Mouse (Mus musculus): ENCODE measurements at regions not wholly inside any gene's neighbourhood (a gene's known extent, or its start where the extent isn't known, plus 50 kb on each side); places are given as distances from the start of the nearest gene placed in this dataset.

DNA sequence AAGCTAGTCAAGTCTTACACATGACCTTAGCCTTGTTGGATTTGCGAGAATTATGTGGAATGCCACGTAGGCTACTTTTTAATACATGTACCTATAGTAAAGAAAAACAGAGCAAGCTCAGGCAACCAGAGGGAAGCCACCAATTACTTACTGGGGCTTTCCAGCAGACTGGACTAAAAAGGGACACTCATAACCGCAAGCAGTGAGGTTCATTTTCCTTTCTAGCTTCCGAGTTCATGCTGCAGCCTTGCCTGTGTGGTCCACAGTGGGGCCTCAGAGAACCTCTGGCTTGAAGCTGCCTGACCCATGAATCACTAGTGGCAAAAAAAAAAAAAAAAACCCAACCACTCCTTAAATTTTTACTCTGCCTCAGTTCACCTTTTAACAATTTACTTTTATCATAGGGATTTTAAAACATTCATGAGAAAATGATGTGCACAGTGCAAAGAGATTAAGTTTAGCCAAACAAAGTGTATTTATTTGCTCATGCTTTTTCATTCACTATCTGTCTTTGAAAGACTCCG, 188.6 kb upstream of the 1700066M21Rik start:
- no peak for DNase-seq

DNA sequence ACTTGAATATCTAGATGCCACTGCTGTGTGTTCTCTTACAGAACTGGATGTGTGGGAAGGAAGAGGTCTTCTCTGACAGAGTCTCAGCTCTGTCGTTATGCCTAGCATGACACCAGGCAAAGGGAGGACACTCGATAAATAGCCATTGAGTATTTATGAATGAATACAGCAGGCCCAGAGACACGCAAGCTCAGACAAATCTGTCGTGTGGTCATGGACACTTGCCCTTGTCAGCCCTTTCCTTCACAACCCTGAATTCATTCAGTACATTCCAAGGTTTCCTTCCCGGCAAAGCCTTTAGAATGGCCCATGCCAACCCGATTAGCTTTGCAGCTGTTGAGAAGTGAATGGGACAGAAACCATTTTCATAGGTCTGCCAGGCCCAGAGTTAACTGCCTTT, 176.1 kb upstream of the 1700066M21Rik start:
- no peak for DNase-seq

DNA sequence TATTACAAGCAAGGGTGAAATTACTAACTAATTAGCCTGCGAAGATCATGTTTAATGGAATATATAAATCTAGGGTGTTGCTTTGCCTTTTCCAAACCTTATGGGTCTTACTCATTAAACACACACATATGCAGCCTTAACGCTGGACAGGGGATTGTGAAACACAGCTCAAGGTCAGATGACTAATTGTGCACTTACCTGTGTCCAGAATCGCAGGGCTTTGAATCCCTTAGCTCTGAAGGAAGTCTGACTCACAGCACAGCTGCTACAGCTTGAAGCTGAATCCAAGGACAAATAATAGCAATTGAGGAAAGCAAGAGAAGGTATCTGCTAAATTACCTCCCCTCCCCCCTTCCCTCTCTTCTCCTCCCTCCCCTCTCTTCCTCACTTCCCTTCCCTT, 173.1 kb upstream of the 1700066M21Rik start:
- no peak for DNase-seq

DNA sequence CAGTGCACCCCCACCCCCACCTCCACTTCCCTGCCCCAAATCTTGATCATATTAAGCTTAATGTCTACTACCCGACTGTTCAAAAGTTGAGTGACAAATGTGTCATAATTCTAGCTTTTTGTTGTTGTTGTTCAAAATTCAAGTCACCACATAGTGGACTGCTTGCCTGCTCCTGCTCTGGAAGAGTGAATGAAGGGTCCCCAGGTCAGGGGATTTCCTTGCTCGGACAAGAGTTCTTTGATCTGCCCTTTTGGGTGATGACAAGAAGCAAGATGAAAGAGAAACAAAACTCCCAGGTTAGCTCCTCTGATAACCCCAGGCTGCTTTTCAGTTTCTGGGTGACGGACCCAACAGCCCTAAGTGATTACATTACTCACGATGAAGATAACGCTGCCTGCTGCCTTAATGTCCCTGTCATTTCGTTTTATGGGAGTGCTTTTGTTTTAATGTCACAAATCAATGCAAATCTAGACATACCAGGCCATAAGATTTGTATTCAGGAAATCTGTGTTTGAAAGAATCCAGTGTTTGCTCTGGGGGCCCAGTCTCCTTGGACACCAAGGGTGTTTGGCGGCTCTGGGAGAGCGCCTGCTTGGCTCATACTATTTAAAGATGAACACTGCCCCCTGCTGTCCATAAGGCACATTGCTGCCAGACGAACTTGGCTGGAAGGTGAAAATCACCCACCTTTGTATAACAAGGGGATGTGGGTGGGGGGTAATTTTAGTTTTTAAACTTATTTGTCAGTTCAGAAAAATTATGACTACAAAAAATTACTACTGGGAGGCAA, 172.0 kb upstream of the 1700066M21Rik start:
- peak; percentile 73 for DNase-seq

- DNase-seq: no peak
Measured at GRCm38 (mm10) chr1:57206496-57206895, 170.9 kb upstream of the 1700066M21Rik start.

GRCm38 (mm10) chr1:57206944-57207343, 170.5 kb upstream of the 1700066M21Rik start:
- no peak for DNase-seq

GRCm38 (mm10) chr1:57208415-57208814, 169.0 kb upstream of the 1700066M21Rik start:
- no peak for DNase-seq

- no peak for DNase-seq
Measured at GRCm38 (mm10) chr1:57209281-57209680, 168.1 kb upstream of the 1700066M21Rik start.

DNA sequence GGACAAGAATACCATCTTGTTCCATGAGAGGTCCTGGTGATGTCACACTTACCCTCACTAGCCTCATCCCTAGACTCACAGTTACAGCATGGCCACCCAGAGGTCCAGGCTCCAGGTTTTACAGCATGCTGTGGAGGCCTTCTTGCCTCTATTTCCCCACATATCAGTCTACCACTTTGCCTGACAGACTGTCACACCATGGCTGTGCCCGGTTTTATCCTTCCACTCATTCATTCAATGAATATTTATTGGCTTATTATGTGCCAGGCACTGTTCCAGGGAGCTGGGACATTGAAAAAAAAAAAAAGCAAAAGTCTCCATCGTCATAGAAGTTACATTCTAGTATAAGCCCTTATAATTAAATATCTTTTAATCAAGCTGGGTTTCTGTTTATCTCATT, 166.4 kb upstream of the 1700066M21Rik start:
- DNase-seq: no peak

DNA sequence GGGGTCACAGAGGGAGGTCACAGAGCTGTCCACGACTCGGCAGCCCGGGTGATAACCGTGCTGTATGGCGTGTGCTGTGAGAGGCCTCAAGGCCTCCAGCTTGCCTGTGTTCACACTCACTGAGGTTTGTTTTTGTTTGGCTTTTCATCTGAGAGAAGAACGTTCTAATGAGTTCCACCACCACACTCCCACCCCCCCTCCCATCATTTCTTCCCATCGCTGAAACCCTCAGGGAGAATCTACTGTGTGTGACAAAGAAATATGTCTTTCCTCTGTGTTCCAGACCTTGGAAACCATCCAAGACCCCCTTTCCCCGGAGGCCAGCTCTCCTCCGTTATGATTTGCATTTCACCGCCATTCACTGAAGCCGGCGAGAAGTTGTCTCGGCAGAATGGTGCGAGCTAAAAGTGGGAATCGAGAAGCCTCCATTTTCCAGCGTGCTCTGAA, 164.0 kb upstream of the 1700066M21Rik start:
- no peak for DNase-seq

GRCm38 (mm10) chr1:57214266-57214665, 163.2 kb upstream of the 1700066M21Rik start:
- DNase-seq: no peak

DNA sequence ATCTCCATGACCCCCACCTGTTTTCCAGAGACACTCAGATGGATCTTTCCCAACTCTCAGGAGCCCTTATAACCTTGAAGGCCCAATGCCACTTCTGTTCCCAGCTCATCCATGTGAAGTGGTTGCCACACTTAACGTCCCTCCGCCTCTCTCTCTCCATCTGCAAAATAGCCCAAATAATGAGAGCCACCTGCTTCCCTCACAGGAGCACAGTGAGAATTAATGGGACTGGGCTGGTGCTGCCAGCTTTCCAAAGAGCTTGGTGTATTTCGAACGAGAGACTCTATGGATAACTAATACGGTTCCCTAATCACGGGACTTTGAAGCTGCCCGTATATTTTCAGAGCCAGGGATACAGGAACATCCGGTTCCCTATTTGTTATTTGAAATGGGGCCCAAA, 159.8 kb upstream of the 1700066M21Rik start:
- no peak for DNase-seq

DNA sequence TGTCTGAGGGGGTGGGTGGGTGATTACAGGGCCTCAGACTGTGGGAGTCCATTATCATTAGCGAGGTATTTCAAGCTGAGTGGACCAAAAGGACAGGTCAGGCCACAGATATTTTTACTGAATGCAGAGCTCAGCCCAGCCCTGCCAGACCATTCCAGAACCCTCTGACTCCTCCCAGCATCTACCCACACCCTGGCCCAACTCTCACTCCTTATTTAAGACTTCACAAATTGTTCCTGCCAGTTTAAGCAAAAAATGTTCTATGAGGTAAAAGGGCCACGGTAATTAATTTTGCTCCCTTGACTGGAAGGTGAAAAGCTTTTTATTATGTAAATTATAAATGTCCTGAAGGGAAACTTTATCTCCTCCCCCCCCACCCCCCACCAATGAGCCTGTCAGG, 159.3 kb upstream of the 1700066M21Rik start:
- DNase-seq: no peak

DNA sequence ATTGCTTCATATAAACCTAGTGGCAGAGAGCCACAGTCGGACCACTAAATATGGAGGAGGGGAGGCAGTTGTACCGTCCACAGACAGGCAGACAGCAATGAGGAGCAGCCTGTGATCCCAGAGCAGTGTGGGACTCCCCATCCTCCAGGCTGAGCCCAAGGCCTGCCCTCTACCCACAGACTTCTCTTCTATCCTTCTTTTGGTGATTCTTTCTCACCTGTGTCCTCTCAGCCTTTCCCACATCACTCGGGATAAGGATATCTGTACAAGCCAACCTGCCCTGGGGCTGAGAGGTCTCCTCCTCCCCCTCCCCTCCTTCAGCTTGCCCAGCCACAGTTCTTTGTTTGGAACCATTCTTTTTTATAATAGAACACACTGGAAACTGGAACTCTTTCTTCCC, 158.8 kb upstream of the 1700066M21Rik start:
- DNase-seq: no peak

GRCm38 (mm10) chr1:57224425-57225104, 152.9 kb upstream of the 1700066M21Rik start:
- DNase-seq: peak; percentile 72

GRCm38 (mm10) chr1:57243607-57244408, 133.6 kb upstream of the 1700066M21Rik start:
- no peak for DNase-seq

- DNase-seq: no peak
Measured at GRCm38 (mm10) chr1:57259626-57260025, 117.8 kb upstream of the 1700066M21Rik start.

GRCm38 (mm10) chr1:57265012-57265760, 112.2 kb upstream of the 1700066M21Rik start:
- DNase-seq: no peak

GRCm38 (mm10) chr1:57266695-57267094, 110.7 kb upstream of the 1700066M21Rik start:
- no peak for DNase-seq

- no peak for DNase-seq
Measured at GRCm38 (mm10) chr1:57267851-57268250, 109.6 kb upstream of the 1700066M21Rik start.

DNA sequence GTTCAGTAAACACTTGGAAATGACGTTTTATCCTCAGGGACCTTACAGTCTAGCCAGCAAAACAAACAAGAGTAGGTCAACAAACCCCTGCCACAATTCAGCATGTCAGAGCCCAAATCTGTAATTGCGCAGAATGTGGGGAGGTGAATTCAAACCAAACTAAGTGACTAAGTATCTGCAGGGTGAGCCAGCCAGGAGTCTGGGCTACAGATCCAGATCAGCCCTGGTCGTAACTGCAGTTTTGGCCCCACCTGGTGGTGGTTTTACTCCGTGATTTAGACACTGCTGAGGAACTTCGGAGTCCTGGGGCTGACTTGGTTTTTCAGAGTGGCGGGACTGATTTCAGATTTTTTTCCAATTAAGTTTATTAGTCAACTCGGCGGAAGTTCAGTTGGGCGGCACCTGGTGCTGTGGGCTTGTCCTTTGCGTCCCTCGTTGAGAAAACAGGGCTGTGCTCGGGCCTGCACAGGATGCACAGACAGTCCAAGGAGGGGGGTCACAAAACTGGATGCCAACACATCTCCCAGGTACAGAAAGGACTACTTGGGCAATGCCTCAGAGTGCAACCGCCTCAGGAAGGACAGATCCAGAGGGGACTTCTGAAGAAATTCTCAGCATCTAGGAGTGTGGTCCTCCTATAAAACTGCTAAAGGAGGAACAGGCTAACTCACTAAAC, 107.6 kb upstream of the 1700066M21Rik start:
- peak; percentile 84 for DNase-seq

DNA sequence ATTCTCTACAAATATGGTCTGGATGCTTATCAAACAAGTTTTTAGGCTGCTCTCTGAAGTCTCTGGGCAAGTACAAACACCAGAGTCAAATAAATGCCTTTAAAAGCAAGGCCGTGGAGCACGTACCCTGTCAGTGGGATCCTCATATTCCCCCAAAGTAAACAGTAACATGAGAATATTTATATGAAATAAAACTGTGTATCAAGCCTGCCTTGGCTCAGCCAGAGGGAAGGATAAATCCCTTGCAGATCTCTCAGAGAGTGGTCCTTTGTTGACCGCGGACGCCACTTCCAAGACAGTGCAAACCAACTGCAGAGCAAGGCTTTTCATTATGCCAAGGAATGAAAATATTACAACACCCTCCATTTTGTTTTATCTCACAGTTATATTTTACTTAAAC, 104.8 kb upstream of the 1700066M21Rik start:
- no peak for DNase-seq

Data from right cerebral cortex, postnatal 14 days (tissue).